Mouse (Mus musculus) kidney, adult 2 months (tissue): Measurements from ENCODE around the gene Trim46. TPM values are rescaled to one million over a fixed set of nuclear protein-coding genes. Genes with fewer than 3 reads are reported as not detected.

ENCODE experiments used
- DNase-seq: peaks from one replicate; pipeline ENCODE4 v3.0.0; 2021
- H3K27ac ChIP-seq: fragments of 200-500 bp; 2 replicates; pipeline ENCODE4 v1.5.1; 2012; ENCODE audit warnings: low read depth, low read length, control low read depth, inconsistent platforms; ENCODE audit not compliant: insufficient read depth
- H3K27me3 ChIP-seq: fragments of 200-500 bp; replicated peaks from 2 replicates; pipeline ENCODE4 v1.6.1; 2012; ENCODE audit warnings: mild to moderate bottlenecking, moderate library complexity, low read length, inconsistent platforms; ENCODE audit not compliant: control insufficient read depth, insufficient read depth
- H3K36me3 ChIP-seq: fragments of 200-500 bp; 2 replicates; pipeline ENCODE4 v1.6.1; 2012; ENCODE audit warnings: mild to moderate bottlenecking, moderate library complexity, low read length, inconsistent platforms; ENCODE audit not compliant: control insufficient read depth, insufficient read depth
- H3K4me1 ChIP-seq: fragments of 200-500 bp; 2 replicates; pipeline ENCODE4 v1.6.1; 2011; ENCODE audit warnings: low read length; ENCODE audit not compliant: control insufficient read depth, insufficient read depth
- H3K4me3 ChIP-seq: fragments of 200-500 bp; 2 replicates; pipeline ENCODE4 v1.5.1; 2011; ENCODE audit warnings: mild to moderate bottlenecking, low read depth, low read length, control low read depth; ENCODE audit not compliant: insufficient read depth
- CTCF ChIP-seq: fragments of 200-500 bp; conservative IDR thresholded peaks from 2 replicates; pipeline ENCODE4 v1.5.1; 2011; ENCODE audit warnings: low read depth, mild to moderate bottlenecking, control low read depth, low read length, moderate library complexity, mixed read lengths; ENCODE audit not compliant: insufficient read depth, insufficient read length
- POLR2A ChIP-seq: fragments of 200-500 bp; IDR thresholded peaks from one replicate; pipeline ENCODE4 v1.6.1; 2011; ENCODE audit warnings: low read depth, low read length, control low read depth
- WGBS: fragments of 180-500 bp; shearing (Covaris S2); methylation state at CpG from one replicate; pipeline ENCODE4 v1.1.7; 2018; 5-methylcytosine and 5-hydroxymethylcytosine counted together
- polyA plus RNA-seq: library from polyadenylated mRNA; depleted of rRNA; stranded (reverse); fragments of >200 nt; gene quantifications from 2 replicates; pipeline ENCODE4 v1.2.3, GENCODE M21; 2012

Gene Trim46
- polyA plus RNA-seq, 1 experiment = 9.1 TPM

DNA sequence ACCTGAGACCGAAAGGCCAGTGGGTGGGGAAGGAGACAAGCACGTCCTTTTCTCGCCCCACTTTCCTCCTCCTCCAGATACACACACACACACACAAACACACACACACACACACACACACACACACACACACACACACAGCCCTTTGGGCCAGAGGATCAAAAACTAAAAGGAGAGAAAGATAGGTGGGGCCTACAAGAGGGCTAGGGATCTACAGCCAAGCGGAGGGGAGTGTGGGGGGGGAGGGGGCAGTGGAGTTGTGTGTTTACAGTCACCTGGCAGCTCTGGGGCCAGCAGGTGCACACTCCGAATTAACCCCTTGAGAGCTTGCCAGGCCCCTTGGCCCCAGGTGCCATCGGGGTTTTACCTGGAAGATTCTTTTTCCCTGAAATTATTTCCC, 13.5 kb downstream of the Trim46 start:
- H3K4me3 ChIP-seq = no peak overlapping the region
- WGBS = 67% methylated on average over 6 of the region's 6 CpGs
- no peaks in the 10 kb centered on the region for H3K27me3 ChIP-seq
- H3K4me1 ChIP-seq = peaks cover 5% of the 10 kb centered on the region; the same call in 1 of the 2 replicates
- no peak for DNase-seq
- H3K27ac ChIP-seq = 0 out of 2 replicates have a peak overlapping the region, but pooled peaks have one; percentile 40
- no peaks in the 10 kb centered on the region for H3K36me3 ChIP-seq
- TF ChIP-seq CTCF (no peak), POLR2A (no peak)

- no peak for DNase-seq
- no peaks in the 10 kb centered on the region for H3K36me3 ChIP-seq
- peak overlapping the region; percentile 9; the same call in 1 of the 2 replicates for H3K4me3 ChIP-seq
- 72% methylated on average over 16 of the region's 16 CpGs for WGBS
- H3K4me1 ChIP-seq = peaks cover 9% of the 10 kb centered on the region; the same call in 1 of the 2 replicates
- TF ChIP-seq POLR2A = no peak
- H3K27ac ChIP-seq = no peak overlapping the region
- no peaks in the 10 kb centered on the region for H3K27me3 ChIP-seq
Observed at GRCm38 (mm10) chr3:89231772-89232275, 14.3 kb downstream of the Trim46 start.

DNA sequence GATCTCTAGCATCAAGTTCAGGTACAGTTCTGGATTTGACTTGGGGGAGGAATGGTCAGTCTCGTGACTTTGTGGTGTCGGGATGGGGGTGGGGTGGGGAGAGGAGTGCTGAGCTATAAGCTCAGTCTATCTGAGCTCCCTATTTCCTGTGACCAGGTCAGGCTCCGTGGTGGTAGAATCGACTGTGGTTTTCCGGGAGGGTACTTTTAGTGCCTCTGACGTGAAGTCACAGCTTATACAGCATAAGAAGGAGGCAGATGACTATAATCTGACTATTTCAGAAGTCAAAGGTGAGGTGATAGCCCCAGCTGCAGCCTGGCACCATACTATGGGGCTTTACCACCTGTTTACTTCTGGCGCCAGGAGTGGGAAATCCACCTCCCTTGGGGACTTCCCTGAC, 14.8 kb downstream of the Trim46 start:
- Histone ChIP-seq H3K27me3 (no peaks in the 10 kb centered on the region), H3K27ac (no peak overlapping the region), H3K4me3 (peak overlapping the region; percentile 9; the same call in 1 of the 2 replicates), H3K36me3 (no peaks in the 10 kb centered on the region), H3K4me1 (peaks cover 9% of the 10 kb centered on the region; the same call in 1 of the 2 replicates)
- no peak for TF ChIP-seq CTCF
- 55% methylated on average over 7 of the region's 7 CpGs for WGBS
- no peak for DNase-seq

DNA sequence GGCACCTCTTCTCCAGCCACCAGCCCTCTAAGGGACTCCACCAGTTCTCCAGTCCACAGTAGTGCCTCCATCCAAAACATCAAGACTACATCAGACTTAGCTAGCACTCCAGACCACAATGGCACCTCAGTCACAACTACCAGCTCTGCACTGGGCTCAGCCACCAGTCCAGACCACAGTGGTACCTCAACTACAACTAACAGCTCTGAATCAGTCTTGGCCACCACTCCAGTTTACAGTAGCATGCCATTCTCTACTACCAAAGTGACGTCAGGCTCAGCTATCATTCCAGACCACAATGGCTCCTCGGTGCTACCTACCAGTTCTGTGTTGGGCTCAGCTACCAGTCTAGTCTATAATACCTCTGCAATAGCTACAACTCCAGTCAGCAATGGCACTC, 15.5 kb downstream of the Trim46 start:
- H3K4me1 ChIP-seq = peaks cover 9% of the 10 kb centered on the region; the same call in 1 of the 2 replicates
- H3K4me3 ChIP-seq = no peak overlapping the region
- TF ChIP-seq CTCF (no peak), POLR2A (no peak)
- WGBS = 88% methylated on average over 2 of the region's 2 CpGs
- no peaks in the 10 kb centered on the region for H3K27me3 ChIP-seq
- no peak for DNase-seq
- no peaks in the 10 kb centered on the region for H3K36me3 ChIP-seq
- H3K27ac ChIP-seq = no peak overlapping the region

- Histone ChIP-seq H3K27ac (peak overlapping the region; percentile 61), H3K4me1 (peaks cover 9% of the 10 kb centered on the region; the same call in 1 of the 2 replicates)
- WGBS = 59% methylated on average over 4 of the region's 4 CpGs
Observed at GRCm38 (mm10) chr3:89229276-89229675, 16.8 kb downstream of the Trim46 start.

GRCm38 (mm10) chr3:89228836-89229235, 17.3 kb downstream of the Trim46 start, which contains the start of gene Muc1:
TSS of gene Muc1 (plus strand) at chr3:89229057.
- Histone ChIP-seq H3K4me3 (peak within 1 kb of the TSS; percentile 73), H3K36me3 (no peaks in the 10 kb centered on the region), H3K27me3 (no peaks in the 10 kb centered on the region), H3K27ac (peak within 1 kb of the TSS; percentile 95), H3K4me1 (peaks cover 9% of the 10 kb centered on the region; the same call in 1 of the 2 replicates)
- no peak for TF ChIP-seq CTCF
- peak; percentile 57 for TF ChIP-seq POLR2A
- 39% methylated on average over 10 of the region's 10 CpGs for WGBS
- DNase-seq = peak; percentile 49

More at GRCm38 (mm10) chr3:89229276-89229675, 16.8 kb downstream of the Trim46 start:
- H3K4me3 ChIP-seq = peak overlapping the region; percentile 73; the same call in 1 of the 2 replicates
- TF ChIP-seq POLR2A (no peak), CTCF (no peak)
- H3K36me3 ChIP-seq = no peaks in the 10 kb centered on the region
- no peak for DNase-seq
- H3K27me3 ChIP-seq = no peaks in the 10 kb centered on the region

DNA sequence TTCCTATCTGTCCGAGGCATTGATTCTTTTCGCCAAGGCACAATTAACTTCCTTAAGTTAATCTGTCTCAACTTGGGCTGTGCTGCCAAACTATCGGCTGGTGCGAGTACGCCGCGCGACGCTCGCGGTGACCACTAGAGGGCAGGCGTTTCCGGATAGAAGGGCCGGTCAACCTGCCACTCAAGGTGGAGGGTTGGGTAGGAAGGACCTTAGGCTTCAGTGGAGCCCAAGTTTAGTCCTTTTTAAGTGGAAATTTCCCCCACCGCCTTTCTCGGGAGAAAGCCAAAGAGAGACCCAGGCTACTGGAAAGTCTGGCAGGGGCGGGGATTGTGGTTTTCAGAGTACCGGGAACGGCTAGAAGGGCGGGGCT, 17.9 kb downstream of the Trim46 start:
- Histone ChIP-seq H3K4me3 (peak overlapping the region; percentile 73), H3K4me1 (peaks cover 9% of the 10 kb centered on the region; the same call in 1 of the 2 replicates), H3K27ac (peak overlapping the region; percentile 95), H3K27me3 (no peaks in the 10 kb centered on the region), H3K36me3 (no peaks in the 10 kb centered on the region)
- WGBS = under 1% methylated on average over 20 of the region's 20 CpGs
- TF ChIP-seq POLR2A = no peak
- TF ChIP-seq CTCF = peak; percentile 95
- peak; percentile 95 for DNase-seq
